Mouse (Mus musculus) stomach, embryonic 16.5 days (tissue): ENCODE measurements at regions not wholly inside any gene's neighbourhood (a gene's known extent, or its start where the extent isn't known, plus 50 kb on each side); places are given as distances from the start of the nearest gene placed in this dataset.

ENCODE experiments used
- ATAC-seq: fragments of 200-750 bp; cut with Nextera tagmentation; 2 replicates; pipeline ENCODE4 v1.8.0; 2017; ENCODE audit warnings: moderate number of reproducible peaks, moderate TSS enrichment; ENCODE audit not compliant: insufficient read depth, low FRiP score
- H3K27ac ChIP-seq: fragments of 300-500 bp; sonication (generic); 2 replicates; pipeline ENCODE4 v1.5.1; 2014; ENCODE audit warnings: low read length
- H3K27me3 ChIP-seq: fragments of 300-500 bp; sonication (generic); 2 replicates; pipeline ENCODE4 v1.6.1; 2014; ENCODE audit warnings: low read length, control low read depth, mixed read lengths; ENCODE audit not compliant: control insufficient read depth, insufficient read depth
- H3K36me3 ChIP-seq: fragments of 300-500 bp; sonication (generic); 2 replicates; pipeline ENCODE4 v1.6.1; 2014; ENCODE audit warnings: low read length; ENCODE audit not compliant: control insufficient read depth, insufficient read depth
- H3K4me1 ChIP-seq: fragments of 300-500 bp; sonication (generic); 2 replicates; pipeline ENCODE4 v1.6.1; 2014; ENCODE audit warnings: low read length, control low read depth, mixed read lengths; ENCODE audit not compliant: control insufficient read depth, insufficient read depth
- H3K4me2 ChIP-seq: fragments of 300-500 bp; sonication (generic); 2 replicates; pipeline ENCODE4 v1.6.1; 2014; ENCODE audit warnings: low read depth, low read length, mixed read lengths
- H3K4me3 ChIP-seq: fragments of 300-500 bp; sonication (generic); replicated peaks from 2 replicates; pipeline ENCODE4 v1.5.1; 2014; ENCODE audit warnings: mild to moderate bottlenecking, low read length
- H3K9ac ChIP-seq: fragments of 300-500 bp; sonication (generic); 2 replicates; pipeline ENCODE4 v1.6.1; 2014; ENCODE audit warnings: low read length
- H3K9me3 ChIP-seq: fragments of 300-500 bp; sonication (generic); replicated peaks from 2 replicates; pipeline ENCODE4 v1.6.1; 2016; ENCODE audit warnings: low read length, control low read depth; ENCODE audit not compliant: control insufficient read depth
- WGBS: fragments of 180-500 bp; shearing (Covaris S2); extraction: QIAGEN DNeasy Blood & Tissue Kit; methylation state at CpG from one replicate; pipeline ENCODE4 v1.1.7; 2014; 5-methylcytosine and 5-hydroxymethylcytosine counted together

DNA sequence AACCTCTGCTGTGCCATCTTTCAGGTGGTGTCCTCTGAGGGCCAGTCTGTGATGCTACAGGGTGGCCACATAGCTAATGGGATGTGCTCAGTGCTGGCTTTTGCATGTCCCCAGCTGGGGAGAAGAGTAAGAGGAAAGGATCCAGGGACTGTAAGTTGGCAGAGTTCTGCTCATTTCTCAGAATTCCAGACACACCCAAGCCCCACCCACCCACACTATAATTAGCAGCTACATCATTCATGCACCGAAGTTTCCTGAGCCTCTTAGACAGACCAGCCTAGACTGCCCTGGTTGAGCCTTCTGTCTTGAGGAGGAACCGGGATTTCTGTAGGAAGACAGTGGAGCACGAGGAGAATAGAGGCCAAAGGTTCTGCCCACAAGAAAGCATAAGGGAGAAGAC is 70.9 kb upstream of the Lclat1 start:
- Histone ChIP-seq H3K4me1 (peaks cover 18% of the 10 kb centered on the region), H3K4me2 (no peak overlapping the region), H3K36me3 (no peaks in the 10 kb centered on the region), H3K9me3 (no peaks in the 10 kb centered on the region), H3K9ac (no peak overlapping the region), H3K4me3 (no peak overlapping the region), H3K27ac (no peak overlapping the region), H3K27me3 (no peaks in the 10 kb centered on the region)
- ATAC-seq, result peak; percentile 51; the same call in 1 of the 2 replicates
- WGBS, result 36% methylated on average over 3 of the region's 3 CpGs

DNA sequence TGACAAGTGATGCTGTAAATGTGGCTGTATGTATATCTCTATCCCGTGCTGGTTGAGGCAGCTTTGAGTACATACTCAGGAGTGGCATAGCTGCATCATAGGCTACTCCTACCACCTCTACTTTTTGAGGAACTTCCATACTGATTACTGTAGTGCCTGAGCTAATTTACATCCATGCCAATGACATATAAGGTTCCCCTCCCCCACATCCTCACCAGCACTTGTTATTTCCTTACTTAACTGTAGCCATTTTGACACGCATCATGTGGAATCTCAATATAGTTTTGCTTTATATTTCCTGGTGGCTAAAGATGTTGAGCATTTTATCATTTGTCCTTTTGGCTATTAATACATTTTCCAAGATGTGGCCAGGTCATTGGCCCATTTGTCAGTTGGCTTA is 69.2 kb upstream of the Lclat1 start:
- peaks cover 18% of the 10 kb centered on the region for H3K4me1 ChIP-seq
- no peak overlapping the region for H3K4me2 ChIP-seq
- no peaks in the 10 kb centered on the region for H3K9me3 ChIP-seq
- H3K27me3 ChIP-seq, result no peaks in the 10 kb centered on the region
- no peak for ATAC-seq
- H3K9ac ChIP-seq, result no peak overlapping the region
- H3K36me3 ChIP-seq, result no peaks in the 10 kb centered on the region
- H3K4me3 ChIP-seq, result no peak overlapping the region
- 89% methylated on average over 2 of the region's 2 CpGs for WGBS
- no peak overlapping the region for H3K27ac ChIP-seq

DNA sequence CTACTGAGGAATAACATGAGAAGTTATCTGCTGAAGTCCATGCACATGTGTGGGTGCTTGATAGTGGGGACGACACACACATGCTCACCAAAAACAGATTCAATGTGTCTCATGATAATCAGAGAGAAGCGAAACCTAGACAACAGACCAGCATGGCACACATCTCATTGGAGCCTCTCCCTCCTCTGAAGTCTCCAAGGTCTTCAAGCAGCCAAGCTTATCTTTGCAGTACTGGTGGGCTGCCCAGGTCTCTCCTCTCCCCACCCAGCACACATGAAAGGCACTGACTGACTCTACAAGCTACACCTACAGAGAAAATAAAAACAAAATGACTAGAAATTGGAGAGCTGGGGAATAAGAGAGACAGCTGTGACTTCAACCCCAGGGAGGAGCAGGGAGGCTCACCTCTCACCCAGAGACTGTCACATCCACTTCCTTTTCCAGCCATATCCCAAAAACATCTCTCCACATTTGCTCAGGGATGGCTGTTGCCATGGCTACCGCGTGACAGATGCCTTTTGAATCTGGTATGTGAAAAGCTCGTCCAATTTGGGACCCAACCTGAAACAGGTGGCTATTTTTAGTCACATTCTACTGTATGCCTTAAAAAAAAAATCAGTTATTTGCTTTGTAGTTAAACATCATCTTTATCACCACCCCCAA is 62.7 kb upstream of the Lclat1 start:
- Histone ChIP-seq H3K27ac (no peak overlapping the region), H3K4me2 (no peak overlapping the region), H3K4me1 (no peaks in the 10 kb centered on the region), H3K36me3 (no peaks in the 10 kb centered on the region), H3K9ac (no peak overlapping the region), H3K9me3 (no peaks in the 10 kb centered on the region), H3K27me3 (no peaks in the 10 kb centered on the region), H3K4me3 (no peak overlapping the region)
- WGBS, result 72% methylated on average over 5 of the region's 5 CpGs
- ATAC-seq, result no peak

DNA sequence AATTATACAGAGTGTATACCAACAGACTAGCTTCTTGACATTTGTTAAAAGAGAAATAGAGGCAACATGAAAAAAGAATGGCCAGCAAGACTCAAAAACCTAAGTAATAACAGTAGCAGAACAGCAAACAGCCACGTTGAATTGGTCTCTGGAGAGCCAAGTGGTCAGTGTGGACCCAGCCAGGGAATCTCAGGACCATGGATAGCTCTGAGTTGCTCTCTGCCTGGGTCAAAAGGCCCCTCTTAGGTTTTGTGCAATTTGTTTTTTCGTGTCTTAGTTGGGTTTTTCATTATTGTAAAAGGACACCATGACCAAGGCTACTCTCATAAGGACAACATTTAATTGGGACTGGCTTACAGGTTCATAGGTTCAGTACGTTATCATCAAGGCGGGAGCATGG is 60.8 kb upstream of the Lclat1 start:
- H3K4me2 ChIP-seq, result no peak overlapping the region
- no peaks in the 10 kb centered on the region for H3K4me1 ChIP-seq
- H3K27ac ChIP-seq, result no peak overlapping the region
- H3K9ac ChIP-seq, result no peak overlapping the region
- no peak overlapping the region for H3K4me3 ChIP-seq
- H3K36me3 ChIP-seq, result no peaks in the 10 kb centered on the region
- H3K9me3 ChIP-seq, result no peaks in the 10 kb centered on the region
- ATAC-seq, result no peak
- WGBS, result 56% methylated on average over 4 of the region's 4 CpGs
- H3K27me3 ChIP-seq, result no peaks in the 10 kb centered on the region

DNA sequence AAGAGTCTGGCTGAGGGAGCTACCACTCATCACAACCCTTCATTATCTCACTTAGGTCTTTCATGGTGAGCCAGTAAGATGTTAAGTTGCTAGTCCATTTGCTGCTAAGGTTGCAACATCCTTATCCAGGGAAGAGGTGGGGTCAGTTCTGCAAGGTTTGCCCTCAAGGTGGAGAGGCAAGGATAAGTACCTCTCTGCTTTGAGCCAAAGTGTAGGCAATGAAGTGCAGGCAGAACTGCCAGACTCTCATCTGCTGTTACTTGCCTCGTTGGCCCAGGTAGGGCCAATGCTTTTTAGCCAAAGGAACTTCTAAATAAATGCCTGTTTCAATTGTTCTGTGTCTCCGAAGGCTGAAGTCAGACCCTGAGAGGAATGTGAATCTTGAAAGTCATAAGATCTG is 59.6 kb upstream of the Lclat1 start:
- H3K9me3 ChIP-seq, result no peaks in the 10 kb centered on the region
- H3K27ac ChIP-seq, result no peak overlapping the region
- H3K36me3 ChIP-seq, result no peaks in the 10 kb centered on the region
- peaks cover 5% of the 10 kb centered on the region for H3K4me1 ChIP-seq
- ATAC-seq, result no peak
- no peaks in the 10 kb centered on the region for H3K27me3 ChIP-seq
- WGBS, result 77% methylated on average over 2 of the region's 2 CpGs
- H3K9ac ChIP-seq, result no peak overlapping the region
- no peak overlapping the region for H3K4me2 ChIP-seq
- H3K4me3 ChIP-seq, result no peak overlapping the region

DNA sequence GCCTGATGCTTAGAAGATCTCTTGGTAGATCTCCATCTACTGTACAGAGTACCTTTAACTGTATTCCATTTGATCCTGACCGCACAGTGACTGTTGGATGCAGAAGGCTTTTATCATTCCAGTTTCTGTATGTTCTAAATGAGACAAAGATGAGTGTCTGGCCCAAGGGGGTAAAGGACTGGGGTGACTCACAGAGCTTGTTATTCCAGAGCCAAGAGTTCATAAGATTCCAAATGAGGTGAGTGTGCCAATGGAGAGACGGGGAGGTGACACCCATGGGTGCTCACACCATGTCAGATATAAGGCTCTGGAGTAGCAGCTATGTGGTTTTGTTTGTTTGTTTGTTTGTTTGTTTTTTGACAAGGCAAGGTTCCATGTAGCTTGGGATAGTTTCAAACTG is 54.8 kb upstream of the Lclat1 start:
- H3K4me1 ChIP-seq, result peaks cover 17% of the 10 kb centered on the region
- no peaks in the 10 kb centered on the region for H3K36me3 ChIP-seq
- WGBS, result 81% methylated on average over 2 of the region's 2 CpGs
- no peaks in the 10 kb centered on the region for H3K9me3 ChIP-seq
- no peak overlapping the region for H3K4me2 ChIP-seq
- H3K9ac ChIP-seq, result no peak overlapping the region
- H3K27me3 ChIP-seq, result no peaks in the 10 kb centered on the region
- ATAC-seq, result no peak
- no peak overlapping the region for H3K4me3 ChIP-seq
- peak overlapping the region; percentile 53 for H3K27ac ChIP-seq

DNA sequence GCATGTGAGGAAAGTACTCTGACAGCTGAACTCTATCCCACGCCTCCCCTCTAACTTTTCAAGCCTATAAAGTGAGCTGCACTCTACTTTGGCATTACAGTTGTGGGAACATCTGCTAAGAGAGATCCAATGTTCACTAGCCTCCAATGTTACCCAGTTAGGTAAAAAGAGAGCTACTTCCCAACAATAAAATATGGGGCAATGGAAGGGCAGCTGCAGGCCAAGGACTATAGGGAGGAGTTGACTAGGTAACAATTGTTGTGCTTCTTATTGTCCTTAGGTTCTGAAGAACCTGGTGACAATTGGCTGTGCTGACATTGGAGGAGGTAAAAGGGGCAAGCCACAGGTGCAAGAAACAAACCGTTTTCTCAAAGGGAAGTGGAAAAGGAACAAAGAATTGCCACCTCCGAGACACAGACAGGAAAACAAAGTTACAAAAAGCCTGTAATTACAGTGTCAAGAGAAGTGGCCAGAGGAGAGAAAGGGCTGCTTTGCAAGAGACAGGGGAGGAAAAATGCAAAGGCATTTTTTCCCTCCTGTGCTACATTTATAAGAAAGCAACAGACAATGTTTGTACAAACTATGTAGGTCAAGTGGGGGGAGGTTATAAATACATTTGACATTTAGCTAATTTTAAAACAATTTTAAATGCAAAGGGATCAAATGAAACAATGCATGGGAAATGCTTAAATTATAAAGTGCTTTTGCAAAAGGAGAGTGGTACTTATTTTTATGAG is 54.1 kb upstream of the Lclat1 start:
- Histone ChIP-seq H3K9me3 (no peaks in the 10 kb centered on the region), H3K27ac (peak overlapping the region; percentile 71), H3K4me2 (no peak overlapping the region), H3K36me3 (no peaks in the 10 kb centered on the region), H3K9ac (no peak overlapping the region), H3K4me3 (no peak overlapping the region), H3K4me1 (peaks cover 17% of the 10 kb centered on the region), H3K27me3 (no peaks in the 10 kb centered on the region)
- WGBS, result 18% methylated on average over 3 of the region's 3 CpGs
- ATAC-seq, result 0 out of 2 replicates have a peak, but pooled peaks have one; percentile 17

DNA sequence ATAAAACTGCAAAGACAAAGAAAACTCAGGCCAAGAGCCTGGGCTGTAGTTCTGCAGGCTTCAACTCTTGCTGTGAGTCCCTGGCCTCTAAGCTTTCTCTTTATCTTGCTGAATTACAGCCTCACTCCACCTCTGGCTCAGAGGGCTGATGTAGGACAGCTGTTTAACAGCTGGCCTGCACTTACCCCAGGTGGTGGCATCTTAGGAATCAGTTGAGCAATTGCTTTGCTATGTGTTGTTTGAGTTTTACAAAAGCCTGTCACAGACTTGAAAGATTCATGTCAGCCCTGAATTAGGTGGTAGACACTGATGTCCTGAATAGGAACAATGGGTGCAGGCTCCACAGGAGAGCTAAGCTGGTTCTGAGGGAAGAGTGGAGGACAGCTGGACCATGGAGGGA is 53.6 kb upstream of the Lclat1 start:
- Histone ChIP-seq H3K27ac (peak overlapping the region; percentile 71; the same call in 1 of the 2 replicates), H3K9ac (no peak overlapping the region), H3K9me3 (no peaks in the 10 kb centered on the region), H3K4me2 (no peak overlapping the region), H3K4me3 (no peak overlapping the region), H3K4me1 (peaks cover 17% of the 10 kb centered on the region), H3K36me3 (no peaks in the 10 kb centered on the region), H3K27me3 (no peaks in the 10 kb centered on the region)
- ATAC-seq, result peak; percentile 79

DNA sequence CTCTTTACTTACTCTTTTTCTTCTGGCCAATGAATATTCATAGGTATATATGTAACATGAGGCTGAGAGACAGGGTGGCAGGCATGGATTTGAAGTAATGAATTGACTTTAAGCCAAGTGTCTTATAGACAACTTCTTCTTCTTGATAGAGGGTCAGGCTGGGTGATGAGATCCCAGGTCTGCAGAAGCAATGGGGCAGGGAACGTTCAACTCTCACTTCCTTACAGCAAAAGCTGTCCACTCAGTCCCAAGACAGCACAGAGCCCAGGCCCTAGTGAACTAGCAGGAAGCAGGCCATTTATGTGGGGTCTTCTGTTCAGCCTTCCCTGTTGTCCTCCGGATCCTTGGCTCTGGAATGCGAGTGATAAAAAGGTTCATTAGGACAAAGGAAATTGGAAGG is 52.6 kb upstream of the Lclat1 start:
- 59% methylated on average over 3 of the region's 3 CpGs for WGBS
- H3K4me1 ChIP-seq, result peaks cover 22% of the 10 kb centered on the region

More for the DNA sequence above, 52.6 kb upstream of the Lclat1 start:
- ATAC-seq, result no peak
- Histone ChIP-seq H3K9me3 (no peaks in the 10 kb centered on the region), H3K9ac (no peak overlapping the region), H3K36me3 (no peaks in the 10 kb centered on the region), H3K27ac (no peak overlapping the region), H3K27me3 (no peaks in the 10 kb centered on the region), H3K4me2 (no peak overlapping the region), H3K4me3 (no peak overlapping the region)
